Mouse (Mus musculus) liver, embryonic 12.5 days (tissue): ENCODE results near the gene Rtn2. TPM values are rescaled to one million over a fixed set of nuclear protein-coding genes. Genes with fewer than 3 reads are reported as not detected.

Experiments
- ATAC-seq: fragments of 200-750 bp; cut with Nextera tagmentation; 2 replicates; pipeline ENCODE4 v1.8.0; 2017; ENCODE audit warnings: moderate number of reproducible peaks, mild to moderate bottlenecking, moderate library complexity
- H3K27ac ChIP-seq: fragments of 300-500 bp; sonication (generic); 2 replicates; pipeline ENCODE4 v1.5.1; 2016; ENCODE audit warnings: mild to moderate bottlenecking
- H3K27me3 ChIP-seq: fragments of 300-500 bp; sonication (generic); replicated peaks from 2 replicates; pipeline ENCODE4 v1.6.1; 2016; ENCODE audit warnings: mild to moderate bottlenecking, moderate library complexity
- H3K36me3 ChIP-seq: fragments of 300-500 bp; sonication (generic); 2 replicates; pipeline ENCODE4 v1.6.1; 2016; ENCODE audit warnings: mild to moderate bottlenecking, moderate library complexity
- H3K4me1 ChIP-seq: fragments of 300-500 bp; sonication (generic); 2 replicates; pipeline ENCODE4 v1.6.1; 2016
- H3K4me2 ChIP-seq: fragments of 300-500 bp; sonication (generic); 2 replicates; pipeline ENCODE4 v1.6.1; 2016; ENCODE audit warnings: mild to moderate bottlenecking, moderate library complexity
- H3K4me3 ChIP-seq: fragments of 300-500 bp; sonication (generic); 2 replicates; pipeline ENCODE4 v1.5.1; 2016; ENCODE audit warnings: mild to moderate bottlenecking, moderate library complexity
- H3K9ac ChIP-seq: fragments of 300-500 bp; sonication (generic); 2 replicates; pipeline ENCODE4 v1.6.1; 2016; ENCODE audit warnings: mild to moderate bottlenecking, moderate library complexity
- H3K9me3 ChIP-seq: fragments of 300-500 bp; sonication (generic); replicated peaks from 2 replicates; pipeline ENCODE4 v1.6.1; 2016; ENCODE audit warnings: mild to moderate bottlenecking, moderate library complexity
- WGBS: fragments of 180-500 bp; shearing (Covaris S2); methylation state at CpG from one replicate; pipeline ENCODE4 v1.1.7; 2016; ENCODE audit not compliant: insufficient replicate concordance; 5-methylcytosine and 5-hydroxymethylcytosine counted together
- polyA plus RNA-seq: library from polyadenylated mRNA; unstranded; fragments of >200 nt; fragmentation: Nextera tagmentation; extraction: Ambion mirVana; gene quantifications from 2 replicates; pipeline ENCODE4 v1.2.1, GENCODE M21; 2016

Gene Rtn2
- polyA plus RNA-seq, 1 experiment from 2014 or later, result 5.1 TPM

GRCm38 (mm10) chr7:19304501-19305412 lies 22.3 kb downstream of the Rtn2 start:
- H3K4me1 ChIP-seq, result peaks cover 47% of the 10 kb centered on the region
- H3K9ac ChIP-seq, result 0 out of 2 replicates have a peak overlapping the region, but pooled peaks have one; percentile 0
- peak overlapping the region; percentile 42 for H3K4me2 ChIP-seq
- H3K27me3 ChIP-seq, result peaks cover 77% of the 10 kb centered on the region
- no peaks in the 10 kb centered on the region for H3K9me3 ChIP-seq
- ATAC-seq, result no peak
- no peak overlapping the region for H3K27ac ChIP-seq
- 2% methylated on average over 47 of the region's 48 CpGs for WGBS
- no peaks in the 10 kb centered on the region for H3K36me3 ChIP-seq
- peak overlapping the region; percentile 38 for H3K4me3 ChIP-seq

- H3K4me1 ChIP-seq, result peaks cover 51% of the 10 kb centered on the region
Measured at GRCm38 (mm10) chr7:19305413-19305735, 22.9 kb downstream of the Rtn2 start.

DNA sequence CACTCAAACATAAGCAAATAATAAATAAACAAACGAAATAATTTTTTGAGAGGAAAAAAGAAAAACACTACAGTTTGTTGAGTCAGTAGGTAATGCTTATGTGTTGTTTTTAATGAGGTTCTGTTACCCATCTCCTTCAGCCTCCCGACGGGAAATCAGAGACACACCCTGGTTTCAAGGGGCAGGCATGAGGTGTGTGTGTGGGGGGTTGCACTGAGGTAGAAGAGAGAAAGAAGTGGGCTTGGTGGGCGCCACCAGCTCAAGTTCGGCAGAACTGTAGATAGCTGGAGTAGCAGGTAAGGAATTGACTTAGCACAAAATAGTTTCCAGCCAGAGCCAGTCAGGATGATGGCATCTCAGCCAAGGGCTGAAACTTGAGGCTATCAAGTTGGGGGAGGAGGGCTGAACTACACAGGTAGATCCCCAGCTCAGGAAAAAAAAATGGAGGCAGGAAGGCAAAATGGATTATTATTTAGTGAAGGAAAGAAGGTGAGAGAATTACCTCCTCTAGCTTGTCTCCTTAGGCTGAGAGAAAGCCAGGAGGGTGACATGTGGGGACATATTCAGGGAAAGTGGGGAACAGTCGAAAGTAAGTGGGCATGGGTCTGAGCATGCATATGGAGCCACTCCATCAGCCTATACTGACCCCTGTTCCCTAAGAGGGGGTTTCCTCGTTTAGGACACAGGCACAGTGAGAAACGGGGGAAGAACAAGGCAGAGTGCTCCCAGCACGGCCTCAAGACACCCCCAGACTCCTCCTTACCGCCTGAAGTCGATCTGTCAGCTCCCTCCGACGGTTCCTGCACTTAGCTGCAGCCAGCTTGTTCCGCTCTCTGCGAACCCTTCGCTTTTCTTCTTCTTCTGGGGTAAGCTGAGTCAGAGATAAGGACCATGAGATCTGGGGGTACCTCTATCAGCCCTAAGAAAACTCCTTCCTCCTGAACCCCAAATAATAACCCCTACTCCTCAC lies 23.7 kb downstream of the Rtn2 start:
- H3K4me3 ChIP-seq, result no peak overlapping the region
- 43% methylated on average over 16 of the region's 16 CpGs for WGBS
- peaks cover 52% of the 10 kb centered on the region for H3K4me1 ChIP-seq
- H3K4me2 ChIP-seq, result no peak overlapping the region
- H3K27ac ChIP-seq, result no peak overlapping the region
- ATAC-seq, result no peak
- no peaks in the 10 kb centered on the region for H3K36me3 ChIP-seq
- no peak overlapping the region for H3K9ac ChIP-seq
- H3K9me3 ChIP-seq, result no peaks in the 10 kb centered on the region
- H3K27me3 ChIP-seq, result peaks cover 83% of the 10 kb centered on the region

More at GRCm38 (mm10) chr7:19305413-19305735, 22.9 kb downstream of the Rtn2 start:
- Histone ChIP-seq H3K27me3 (peaks cover 77% of the 10 kb centered on the region), H3K9ac (0 out of 2 replicates have a peak overlapping the region, but pooled peaks have one; percentile 0), H3K4me3 (peak overlapping the region; percentile 38; the same call in 1 of the 2 replicates), H3K36me3 (no peaks in the 10 kb centered on the region), H3K4me2 (peak overlapping the region; percentile 42), H3K27ac (no peak overlapping the region), H3K9me3 (no peaks in the 10 kb centered on the region)
- 8% methylated on average over 6 of the region's 6 CpGs for WGBS
- no peak for ATAC-seq

GRCm38 (mm10) chr7:19306819-19307738 lies 24.7 kb downstream of the Rtn2 start:
- WGBS, result 54% methylated on average over 25 of the region's 25 CpGs
- ATAC-seq, result no peak
- Histone ChIP-seq H3K36me3 (no peaks in the 10 kb centered on the region), H3K27me3 (peaks cover 84% of the 10 kb centered on the region), H3K9me3 (no peaks in the 10 kb centered on the region), H3K4me3 (0 out of 2 replicates have a peak overlapping the region, but pooled peaks have one; percentile 72), H3K4me2 (peak overlapping the region; percentile 99), H3K4me1 (peaks cover 44% of the 10 kb centered on the region), H3K9ac (no peak overlapping the region), H3K27ac (no peak overlapping the region)

- Histone ChIP-seq H3K36me3 (no peaks in the 10 kb centered on the region), H3K9ac (peak overlapping the region; percentile 64), H3K4me2 (peak overlapping the region; percentile 99), H3K27ac (peak overlapping the region; percentile 66), H3K9me3 (no peaks in the 10 kb centered on the region), H3K4me1 (peaks cover 44% of the 10 kb centered on the region), H3K27me3 (peaks cover 84% of the 10 kb centered on the region), H3K4me3 (peak overlapping the region; percentile 72)
- ATAC-seq, result peak; percentile 27
- WGBS, result 2% methylated on average over 18 of the region's 18 CpGs
Measured at GRCm38 (mm10) chr7:19307739-19308453, 25.5 kb downstream of the Rtn2 start.

DNA sequence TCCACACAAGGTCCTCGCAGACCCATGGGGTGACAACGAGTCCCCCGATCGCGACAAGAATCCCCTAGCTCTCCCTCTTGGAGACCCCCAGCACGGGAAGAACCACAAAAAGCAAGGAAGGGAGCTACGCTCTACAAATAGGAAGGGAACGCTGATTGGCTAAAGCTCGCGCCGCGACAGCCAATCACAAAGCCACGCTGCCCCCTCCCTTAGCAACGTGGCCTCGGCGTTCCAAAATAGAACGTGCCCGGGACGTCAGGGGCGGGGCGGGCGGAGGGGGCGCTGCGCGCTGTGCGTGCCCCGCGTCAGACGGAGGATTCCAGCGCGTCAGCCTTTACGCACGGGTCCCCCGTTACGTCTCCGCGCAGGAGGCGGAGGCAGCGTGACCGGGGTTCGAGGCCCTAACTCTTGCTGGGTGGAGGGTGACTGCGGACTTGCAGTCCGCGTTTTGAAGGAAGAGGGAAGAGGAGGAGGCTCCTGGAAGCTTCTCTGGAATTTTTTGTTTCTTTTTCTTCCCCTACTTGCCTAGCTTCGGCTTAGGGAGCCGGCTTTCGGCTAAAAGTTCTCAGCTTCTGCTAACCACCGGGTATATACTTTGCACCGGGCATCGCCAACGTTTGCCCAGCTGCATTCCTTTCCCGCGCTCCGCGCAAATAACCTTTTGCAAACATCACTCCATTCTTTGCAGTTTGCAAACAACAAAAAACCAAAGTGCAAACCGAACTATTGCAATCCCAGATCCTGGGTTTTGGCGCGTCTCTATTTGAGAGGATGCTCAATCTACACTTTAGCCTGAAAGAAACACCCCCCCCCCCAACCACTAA lies 26.2 kb downstream of the Rtn2 start:
- H3K4me1 ChIP-seq, result peaks cover 44% of the 10 kb centered on the region
- peak overlapping the region; percentile 99 for H3K4me2 ChIP-seq
- peak overlapping the region; percentile 64 for H3K9ac ChIP-seq
- peak; percentile 82 for ATAC-seq
- H3K36me3 ChIP-seq, result no peaks in the 10 kb centered on the region
- no peaks in the 10 kb centered on the region for H3K9me3 ChIP-seq
- peak overlapping the region; percentile 66 for H3K27ac ChIP-seq
- peaks cover 84% of the 10 kb centered on the region for H3K27me3 ChIP-seq
- under 1% methylated on average over 58 of the region's 58 CpGs for WGBS
- peak overlapping the region; percentile 72 for H3K4me3 ChIP-seq

GRCm38 (mm10) chr7:19309278-19309883 lies 27.0 kb downstream of the Rtn2 start:
- WGBS, result 1% methylated on average over 48 of the region's 48 CpGs
- Histone ChIP-seq H3K27ac (no peak overlapping the region), H3K4me3 (peak overlapping the region; percentile 72), H3K9ac (peak overlapping the region; percentile 64), H3K36me3 (no peaks in the 10 kb centered on the region), H3K27me3 (peaks cover 84% of the 10 kb centered on the region), H3K4me1 (peaks cover 38% of the 10 kb centered on the region), H3K9me3 (no peaks in the 10 kb centered on the region), H3K4me2 (peak overlapping the region; percentile 99)
- ATAC-seq, result no peak

- peak; percentile 81 for ATAC-seq
- under 1% methylated on average over 49 of the region's 49 CpGs for WGBS
- no peak within 1 kb of the TSS; the same call in 1 of the 2 replicates for H3K27ac ChIP-seq
- H3K4me1 ChIP-seq, result peaks cover 32% of the 10 kb centered on the region
- H3K9me3 ChIP-seq, result no peaks in the 10 kb centered on the region
- H3K4me2 ChIP-seq, result peak within 1 kb of the TSS; percentile 99
- H3K27me3 ChIP-seq, result peaks cover 84% of the 10 kb centered on the region
- peak within 1 kb of the TSS; percentile 72 for H3K4me3 ChIP-seq
- no peaks in the 10 kb centered on the region for H3K36me3 ChIP-seq
- peak within 1 kb of the TSS; percentile 64 for H3K9ac ChIP-seq
Measured at GRCm38 (mm10) chr7:19309884-19310641, 27.6 kb downstream of the Rtn2 start, which contains the start of gene Fosb. TSS of gene Fosb (minus strand) at chr7:19310051.

GRCm38 (mm10) chr7:19311991-19312390 lies 29.6 kb downstream of the Rtn2 start:
- WGBS, result 30% methylated on average over 4 of the region's 4 CpGs
- ATAC-seq, result no peak

More at GRCm38 (mm10) chr7:19311991-19312390, 29.6 kb downstream of the Rtn2 start:
- peaks cover 31% of the 10 kb centered on the region for H3K4me1 ChIP-seq
- no peaks in the 10 kb centered on the region for H3K36me3 ChIP-seq
- H3K9me3 ChIP-seq, result no peaks in the 10 kb centered on the region
- H3K27ac ChIP-seq, result no peak overlapping the region
- no peak overlapping the region for H3K9ac ChIP-seq
- H3K4me3 ChIP-seq, result no peak overlapping the region
- no peak overlapping the region for H3K4me2 ChIP-seq
- H3K27me3 ChIP-seq, result peaks cover 84% of the 10 kb centered on the region
